In genomic region chr2:129626621-129627061, GRCm38 (mm10) we compare ENCODE assay signal across 19 mouse cellular contexts. TPM values are rescaled to one million over a fixed set of nuclear protein-coding genes. Genes with fewer than 3 reads are reported as not detected.
A peak's percentile ranks its signal among the peaks of the same experiment; 100 is the strongest.
DNase-seq lines count a peak whose midpoint lies in the region; ATAC-seq and TF ChIP-seq lines count a peak whose summit lies in the region.
"Had no signal": no experiment of that assay in that cellular context is flagged by ENCODE, and none has a peak within 500 bp of the region (broad histone marks: within the 10 kb centered on the region; RNA-seq: fewer than 3 reads in every experiment).

No protein-coding gene starts in this region.

- no peak for TF ChIP-seq EP300 in stomach, postnatal 0 days (optimal IDR thresholded peaks at IDR 0.05)

- H3K4me2 ChIP-seq in midbrain, postnatal 0 days (ENCODE audit: low read depth, low read length, poor library complexity, severe bottlenecking), result no peak overlapping the region
- no peak overlapping the region for H3K4me2 ChIP-seq in midbrain, embryonic 14.5 days (ENCODE audit: low read length)
- no peak overlapping the region for H3K4me2 ChIP-seq in stomach, postnatal 0 days (replicated peaks; ENCODE audit: low read depth)
- H3K4me2 ChIP-seq: limb, embryonic 15.5 days; lung, embryonic 15.5 days had no signal

- 76% methylated on average over 4 of the region's 4 CpGs for WGBS in midbrain, postnatal 0 days
- 76% methylated on average over 4 of the region's 4 CpGs for WGBS in midbrain, embryonic 14.5 days
- 95% methylated on average over 4 of the region's 4 CpGs for WGBS in stomach, postnatal 0 days

- H3K4me3 ChIP-seq in midbrain, postnatal 0 days (ENCODE audit: low read depth, low read length), result no peak overlapping the region
- H3K4me3 ChIP-seq in midbrain, embryonic 14.5 days (replicated peaks; ENCODE audit: low read depth, low read length), result no peak overlapping the region
- no peak overlapping the region for H3K4me3 ChIP-seq in stomach, postnatal 0 days (ENCODE audit: low read depth, low read length)
- H3K4me3 ChIP-seq: embryonic facial prominence, embryonic 10.5 days; heart, embryonic 15.5 days; limb, embryonic 15.5 days; lung, embryonic 15.5 days; myocyte had no signal

- H3K27me3 ChIP-seq in midbrain, postnatal 0 days (ENCODE audit: insufficient read depth, low read length), result no peaks in the 10 kb centered on the region
- H3K27me3 ChIP-seq in midbrain, embryonic 14.5 days (ENCODE audit: control insufficient read depth, insufficient read depth, low read length), result no peaks in the 10 kb centered on the region
- H3K27me3 ChIP-seq in stomach, postnatal 0 days (ENCODE audit: control insufficient read depth, insufficient read depth, low read length), result no peaks in the 10 kb centered on the region
- H3K27me3 ChIP-seq: heart, embryonic 15.5 days; limb, embryonic 15.5 days; lung, embryonic 15.5 days had no signal

- H3K36me3 ChIP-seq in midbrain, postnatal 0 days (ENCODE audit: insufficient read depth, low read length), result peaks cover 30% of the 10 kb centered on the region
- peaks cover 17% of the 10 kb centered on the region for H3K36me3 ChIP-seq in midbrain, embryonic 14.5 days (ENCODE audit: control insufficient read depth, insufficient read depth, low read length)
- no peaks in the 10 kb centered on the region for H3K36me3 ChIP-seq in stomach, postnatal 0 days (ENCODE audit: control insufficient read depth, insufficient read depth, low read length)
- H3K36me3 ChIP-seq: lung, embryonic 15.5 days had no signal

- ATAC-seq in midbrain, postnatal 0 days (ENCODE audit: low FRiP score), result no peak
- no peak for ATAC-seq in midbrain, embryonic 14.5 days (ENCODE audit: low FRiP score, low TSS enrichment)
- no peak for ATAC-seq in stomach, postnatal 0 days (ENCODE audit: low FRiP score, low TSS enrichment)
- ATAC-seq: forebrain, postnatal 0 days; intestine, embryonic 16.5 days had no signal

- TF ChIP-seq CTCF in midbrain, postnatal 0 days (IDR thresholded peaks at IDR 0.05), result no peak
- TF ChIP-seq CTCF in stomach, postnatal 0 days (IDR thresholded peaks at IDR 0.05; ENCODE audit: low read depth), result no peak

- H3K27ac ChIP-seq in midbrain, postnatal 0 days (ENCODE audit: low read depth, low read length), result no peak overlapping the region
- no peak overlapping the region for H3K27ac ChIP-seq in midbrain, embryonic 14.5 days (replicated peaks; ENCODE audit: low read depth, low read length)
- no peak overlapping the region for H3K27ac ChIP-seq in stomach, postnatal 0 days (replicated peaks)
- H3K27ac ChIP-seq: embryonic facial prominence, embryonic 10.5 days; lung, embryonic 15.5 days had no signal

- H3K9me3 ChIP-seq in midbrain, postnatal 0 days (ENCODE audit: low read length), result no peaks in the 10 kb centered on the region
- no peaks in the 10 kb centered on the region for H3K9me3 ChIP-seq in midbrain, embryonic 14.5 days (ENCODE audit: control insufficient read depth, low read length)
- no peaks in the 10 kb centered on the region for H3K9me3 ChIP-seq in stomach, postnatal 0 days (ENCODE audit: control insufficient read depth, low read length)
- H3K9me3 ChIP-seq: embryonic facial prominence, embryonic 10.5 days; heart, embryonic 15.5 days; limb, embryonic 15.5 days; lung, embryonic 15.5 days had no signal

- no peaks in the 10 kb centered on the region for H3K4me1 ChIP-seq in midbrain, postnatal 0 days (ENCODE audit: insufficient read depth, low read length)
- H3K4me1 ChIP-seq in midbrain, embryonic 14.5 days (ENCODE audit: control insufficient read depth, insufficient read depth, low read length), result peaks cover 8% of the 10 kb centered on the region; the same call in 1 of the 2 replicates
- H3K4me1 ChIP-seq in stomach, postnatal 0 days (replicated peaks; ENCODE audit: control insufficient read depth, insufficient read depth), result no peaks in the 10 kb centered on the region; the same call in 1 of the 2 replicates

- no peak overlapping the region for H3K9ac ChIP-seq in midbrain, postnatal 0 days (replicated peaks; ENCODE audit: low read length, poor library complexity, severe bottlenecking)
- no peak overlapping the region for H3K9ac ChIP-seq in midbrain, embryonic 14.5 days (replicated peaks; ENCODE audit: low read length)
- H3K9ac ChIP-seq in stomach, postnatal 0 days (ENCODE audit: low read length), result no peak overlapping the region
- H3K9ac ChIP-seq: forebrain, postnatal 0 days; heart, embryonic 15.5 days; limb, embryonic 15.5 days; lung, embryonic 15.5 days had no signal

- peak; percentile 4 for DNase-seq in heart, postnatal 4 days
- DNase-seq in heart, adult 8-10 months (ENCODE audit: low spot score), result no peak
- DNase-seq in midbrain, postnatal 0 days (ENCODE audit: low spot score), result peak; percentile 42
- DNase-seq in midbrain, embryonic 14.5 days, result no peak
- DNase-seq in cerebellum, adult 9-10 months, result peak; percentile 78
- DNase-seq in stomach, postnatal 0 days (ENCODE audit: low spot score), result peak; percentile 5
- no peak for DNase-seq in kidney, postnatal 10 days
- no peak for DNase-seq in yolk sac, embryonic 10.5 days (ENCODE audit: low spot score)
- DNase-seq: adrenal gland, adult 2 months; forebrain, postnatal 0 days; gastrocnemius, postnatal 25 days; kidney, postnatal 4 days; thymus, postnatal 25 days had no signal

RNA-seq across cellular contexts. Expression of gene Sirpa, which starts 34.0 kb away (rescaled TPM):
- total RNA-seq in heart, postnatal 4 days (2021), result 10 to 100 TPM; 22.4 to 23.0 TPM
- total RNA-seq in heart, adult 8-10 months (2022), result 10 to 100 TPM; 28.9 to 35.2 (median 30.0) TPM
- total RNA-seq in midbrain, postnatal 0 days (2014; rRNA removed), result 109 and 126 TPM in 2 replicates
- 52.2 and 55.7 TPM in 2 replicates for polyA plus RNA-seq in midbrain, postnatal 0 days (2015; fragmentation: Nextera tagmentation; extraction: Ambion mirVana)
- polyA plus RNA-seq in midbrain, embryonic 14.5 days (2014; fragmentation: Nextera tagmentation; extraction: Ambion mirVana), result 28.3 and 35.7 TPM in 2 replicates
- polyA plus RNA-seq in stomach, postnatal 0 days (2015; fragmentation: Nextera tagmentation; extraction: Ambion mirVana), result 13.2 and 14.7 TPM in 2 replicates

Comparison
In these comparisons a context has a peak if more than half of its experiments do, and no peak if none do; other contexts are left out.
1. DNase-seq: peak in heart, postnatal 4 days (single experiment), midbrain, postnatal 0 days (single experiment), cerebellum, adult 9-10 months (single experiment) and stomach, postnatal 0 days (single experiment); none in heart, adult 8-10 months (single experiment), midbrain, embryonic 14.5 days (single experiment), kidney, postnatal 10 days (single experiment) and yolk sac, embryonic 10.5 days (single experiment).